Mouse (Mus musculus): ENCODE data around the gene B3gnt8. TPM values are rescaled to one million over a fixed set of nuclear protein-coding genes. Genes with fewer than 3 reads are reported as not detected.

Gene B3gnt8
- polyA plus RNA-seq, 1 experiment from 2014 or later = 2.5 TPM

DNA sequence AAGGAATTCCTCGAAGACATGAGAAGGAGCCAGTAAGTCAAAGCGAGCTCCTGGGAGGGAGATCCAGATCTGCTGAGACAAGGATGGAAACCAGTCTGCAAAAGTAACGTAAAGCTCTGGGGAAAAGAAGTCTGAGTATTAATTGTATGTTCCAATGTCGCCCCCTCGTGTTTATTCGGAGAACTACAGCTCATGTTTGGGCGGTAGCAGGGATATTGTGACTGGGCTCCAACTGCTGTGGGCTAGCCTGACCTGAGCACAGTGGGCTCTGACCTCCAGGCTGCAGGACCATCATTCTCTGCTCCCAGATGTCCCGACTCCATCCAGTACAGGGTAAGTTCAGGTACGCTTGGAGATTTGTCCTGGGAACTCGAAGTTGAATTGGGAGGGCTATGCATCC is 26.8 kb upstream of the B3gnt8 start:
- Histone ChIP-seq H3K4me3 (ENCODE audit: low read depth, low read length) (no peak overlapping the region), H3K4me2 (no peak overlapping the region), H3K27ac (ENCODE audit: low read depth, low read length) (no peak overlapping the region), H3K9me3 (replicated peaks; ENCODE audit: control insufficient read depth, low read length) (no peaks in the 10 kb centered on the region), H3K4me1 (ENCODE audit: control insufficient read depth, insufficient read depth, low read length) (no peaks in the 10 kb centered on the region), H3K27me3 (ENCODE audit: control insufficient read depth, insufficient read depth, low read length) (no peaks in the 10 kb centered on the region), H3K36me3 (ENCODE audit: control insufficient read depth, insufficient read depth, low read length) (no peaks in the 10 kb centered on the region), H3K9ac (ENCODE audit: low read depth, low read length) (no peak overlapping the region)
- no peak for ATAC-seq (replicated peaks; ENCODE audit: insufficient number of reproducible peaks, low FRiP score, low TSS enrichment)
- WGBS (ENCODE audit: insufficient replicate concordance) = 11% methylated on average over 10 of the region's 10 CpGs

GRCm38 (mm10) chr7:25600666-25601065 is 25.8 kb upstream of the B3gnt8 start:
- no peak for ATAC-seq (replicated peaks; ENCODE audit: insufficient number of reproducible peaks, low FRiP score, low TSS enrichment)
- no peak overlapping the region for H3K27ac ChIP-seq (ENCODE audit: low read depth, low read length)
- WGBS (ENCODE audit: insufficient replicate concordance) = 75% methylated on average over 11 of the region's 11 CpGs
- H3K4me1 ChIP-seq (ENCODE audit: control insufficient read depth, insufficient read depth, low read length) = no peaks in the 10 kb centered on the region
- no peak overlapping the region for H3K9ac ChIP-seq (ENCODE audit: low read depth, low read length)
- H3K36me3 ChIP-seq (ENCODE audit: control insufficient read depth, insufficient read depth, low read length) = no peaks in the 10 kb centered on the region
- no peak overlapping the region for H3K4me2 ChIP-seq
- no peak overlapping the region for H3K4me3 ChIP-seq (ENCODE audit: low read depth, low read length)
- H3K9me3 ChIP-seq (replicated peaks; ENCODE audit: control insufficient read depth, low read length) = no peaks in the 10 kb centered on the region
- H3K27me3 ChIP-seq (ENCODE audit: control insufficient read depth, insufficient read depth, low read length) = no peaks in the 10 kb centered on the region

DNA sequence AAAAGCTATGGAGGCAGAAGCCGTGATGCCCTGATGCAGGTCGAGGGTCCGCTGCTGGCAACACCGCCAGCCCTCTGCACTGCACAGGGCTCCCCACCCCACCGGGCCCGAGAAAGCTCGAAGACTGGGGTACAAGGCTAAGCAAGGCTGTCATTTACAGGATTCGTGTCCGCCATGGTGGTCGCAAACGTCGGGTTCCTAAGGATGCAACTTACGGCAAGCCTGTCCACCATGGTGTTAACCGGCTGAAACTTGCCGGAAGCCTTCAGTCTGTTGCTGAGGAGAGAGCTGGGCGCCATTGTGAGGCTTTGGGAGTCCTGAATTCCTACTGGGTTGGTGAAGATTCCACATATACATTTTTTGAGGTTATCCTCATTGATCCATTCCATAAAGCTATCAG is 25.1 kb upstream of the B3gnt8 start:
- Histone ChIP-seq H3K27me3 (ENCODE audit: control insufficient read depth, insufficient read depth, low read length) (no peaks in the 10 kb centered on the region), H3K9ac (ENCODE audit: low read depth, low read length) (no peak overlapping the region), H3K9me3 (replicated peaks; ENCODE audit: control insufficient read depth, low read length) (no peaks in the 10 kb centered on the region), H3K36me3 (ENCODE audit: control insufficient read depth, insufficient read depth, low read length) (no peaks in the 10 kb centered on the region), H3K4me1 (ENCODE audit: control insufficient read depth, insufficient read depth, low read length) (no peaks in the 10 kb centered on the region), H3K27ac (ENCODE audit: low read depth, low read length) (no peak overlapping the region), H3K4me2 (no peak overlapping the region), H3K4me3 (ENCODE audit: low read depth, low read length) (no peak overlapping the region)
- no peak for ATAC-seq (replicated peaks; ENCODE audit: insufficient number of reproducible peaks, low FRiP score, low TSS enrichment)
- 78% methylated on average over 16 of the region's 16 CpGs for WGBS (ENCODE audit: insufficient replicate concordance)

- Histone ChIP-seq H3K4me3 (ENCODE audit: low read depth, low read length) (no peak overlapping the region), H3K27me3 (ENCODE audit: control insufficient read depth, insufficient read depth, low read length) (no peaks in the 10 kb centered on the region), H3K27ac (ENCODE audit: low read depth, low read length) (no peak overlapping the region), H3K9ac (ENCODE audit: low read depth, low read length) (no peak overlapping the region), H3K4me1 (ENCODE audit: control insufficient read depth, insufficient read depth, low read length) (no peaks in the 10 kb centered on the region), H3K36me3 (ENCODE audit: control insufficient read depth, insufficient read depth, low read length) (no peaks in the 10 kb centered on the region), H3K4me2 (no peak overlapping the region), H3K9me3 (replicated peaks; ENCODE audit: control insufficient read depth, low read length) (no peaks in the 10 kb centered on the region)
- WGBS (ENCODE audit: insufficient replicate concordance) = 73% methylated on average over 4 of the region's 4 CpGs
- ATAC-seq (replicated peaks; ENCODE audit: insufficient number of reproducible peaks, low FRiP score, low TSS enrichment) = no peak
Observed at GRCm38 (mm10) chr7:25606625-25607063, 19.8 kb upstream of the B3gnt8 start.

- no peak for ATAC-seq (replicated peaks; ENCODE audit: insufficient number of reproducible peaks, low FRiP score, low TSS enrichment)
- WGBS (ENCODE audit: insufficient replicate concordance) = 79% methylated on average over 2 of the region's 2 CpGs
- no peak overlapping the region for H3K4me2 ChIP-seq
- no peak overlapping the region for H3K4me3 ChIP-seq (ENCODE audit: low read depth, low read length)
- H3K27ac ChIP-seq (ENCODE audit: low read depth, low read length) = no peak overlapping the region
- no peaks in the 10 kb centered on the region for H3K9me3 ChIP-seq (replicated peaks; ENCODE audit: control insufficient read depth, low read length)
- H3K27me3 ChIP-seq (ENCODE audit: control insufficient read depth, insufficient read depth, low read length) = no peaks in the 10 kb centered on the region
- H3K9ac ChIP-seq (ENCODE audit: low read depth, low read length) = no peak overlapping the region
- H3K4me1 ChIP-seq (ENCODE audit: control insufficient read depth, insufficient read depth, low read length) = no peaks in the 10 kb centered on the region
- no peaks in the 10 kb centered on the region for H3K36me3 ChIP-seq (ENCODE audit: control insufficient read depth, insufficient read depth, low read length)
Observed at GRCm38 (mm10) chr7:25607196-25607595, 19.3 kb upstream of the B3gnt8 start.

DNA sequence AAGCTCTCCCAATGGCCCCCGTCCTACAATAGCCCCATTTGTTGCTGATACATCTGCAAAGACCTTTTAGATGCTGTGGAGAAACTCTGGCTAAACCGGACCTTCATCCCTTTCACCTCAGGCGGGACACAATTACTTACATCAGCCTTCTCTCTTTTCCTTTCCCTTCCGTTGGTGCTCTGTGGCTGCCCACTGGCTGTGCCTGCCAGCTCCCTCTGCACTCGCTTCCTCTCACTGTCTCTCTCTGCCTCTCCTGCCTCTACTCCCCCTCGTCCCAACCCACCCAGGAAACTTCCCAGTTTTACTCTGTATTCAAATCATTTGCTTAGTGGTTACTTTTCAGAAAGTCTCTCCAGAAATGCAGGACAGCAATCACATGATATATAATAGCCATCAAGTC is 16.4 kb upstream of the B3gnt8 start:
- 32% methylated on average over 6 of the region's 6 CpGs for WGBS (ENCODE audit: insufficient replicate concordance)
- Histone ChIP-seq H3K36me3 (ENCODE audit: control insufficient read depth, insufficient read depth, low read length) (no peaks in the 10 kb centered on the region), H3K4me2 (no peak overlapping the region), H3K27me3 (ENCODE audit: control insufficient read depth, insufficient read depth, low read length) (no peaks in the 10 kb centered on the region), H3K4me3 (ENCODE audit: low read depth, low read length) (no peak overlapping the region), H3K27ac (ENCODE audit: low read depth, low read length) (no peak overlapping the region), H3K9ac (ENCODE audit: low read depth, low read length) (no peak overlapping the region), H3K9me3 (replicated peaks; ENCODE audit: control insufficient read depth, low read length) (no peaks in the 10 kb centered on the region), H3K4me1 (ENCODE audit: control insufficient read depth, insufficient read depth, low read length) (no peaks in the 10 kb centered on the region)
- ATAC-seq (replicated peaks; ENCODE audit: insufficient number of reproducible peaks, low FRiP score, low TSS enrichment) = no peak

GRCm38 (mm10) chr7:25611501-25611900 is 15.0 kb upstream of the B3gnt8 start:
- 43% methylated on average over 7 of the region's 7 CpGs for WGBS (ENCODE audit: insufficient replicate concordance)
- Histone ChIP-seq H3K27ac (ENCODE audit: low read depth, low read length) (no peak overlapping the region), H3K4me2 (no peak overlapping the region), H3K36me3 (ENCODE audit: control insufficient read depth, insufficient read depth, low read length) (no peaks in the 10 kb centered on the region), H3K9ac (ENCODE audit: low read depth, low read length) (no peak overlapping the region), H3K4me1 (ENCODE audit: control insufficient read depth, insufficient read depth, low read length) (no peaks in the 10 kb centered on the region), H3K27me3 (ENCODE audit: control insufficient read depth, insufficient read depth, low read length) (no peaks in the 10 kb centered on the region), H3K9me3 (replicated peaks; ENCODE audit: control insufficient read depth, low read length) (no peaks in the 10 kb centered on the region), H3K4me3 (ENCODE audit: low read depth, low read length) (no peak overlapping the region)
- ATAC-seq (replicated peaks; ENCODE audit: insufficient number of reproducible peaks, low FRiP score, low TSS enrichment) = no peak

- 85% methylated on average over 5 of the region's 5 CpGs for WGBS (ENCODE audit: insufficient replicate concordance)
- no peak for ATAC-seq (replicated peaks; ENCODE audit: insufficient number of reproducible peaks, low FRiP score, low TSS enrichment)
- H3K4me1 ChIP-seq (ENCODE audit: control insufficient read depth, insufficient read depth, low read length) = no peaks in the 10 kb centered on the region
- no peak overlapping the region for H3K4me3 ChIP-seq (ENCODE audit: low read depth, low read length)
- H3K4me2 ChIP-seq = no peak overlapping the region
- H3K27ac ChIP-seq (ENCODE audit: low read depth, low read length) = no peak overlapping the region
- H3K9ac ChIP-seq (ENCODE audit: low read depth, low read length) = no peak overlapping the region
- H3K36me3 ChIP-seq (ENCODE audit: control insufficient read depth, insufficient read depth, low read length) = no peaks in the 10 kb centered on the region
- H3K27me3 ChIP-seq (ENCODE audit: control insufficient read depth, insufficient read depth, low read length) = no peaks in the 10 kb centered on the region
- H3K9me3 ChIP-seq (replicated peaks; ENCODE audit: control insufficient read depth, low read length) = no peaks in the 10 kb centered on the region
Observed at GRCm38 (mm10) chr7:25614086-25614485, 12.4 kb upstream of the B3gnt8 start.

- no peaks in the 10 kb centered on the region for H3K9me3 ChIP-seq (replicated peaks; ENCODE audit: control insufficient read depth, low read length)
- H3K27me3 ChIP-seq (ENCODE audit: control insufficient read depth, insufficient read depth, low read length) = no peaks in the 10 kb centered on the region
- WGBS (ENCODE audit: insufficient replicate concordance) = 62% methylated on average over 21 of the region's 21 CpGs
- H3K36me3 ChIP-seq (ENCODE audit: control insufficient read depth, insufficient read depth, low read length) = no peaks in the 10 kb centered on the region
- H3K4me2 ChIP-seq = no peak overlapping the region
- no peak overlapping the region for H3K27ac ChIP-seq (ENCODE audit: low read depth, low read length)
- peaks cover 4% of the 10 kb centered on the region; the same call in 1 of the 2 replicates for H3K4me1 ChIP-seq (ENCODE audit: control insufficient read depth, insufficient read depth, low read length)
- H3K4me3 ChIP-seq (ENCODE audit: low read depth, low read length) = no peak overlapping the region
- no peak for ATAC-seq (replicated peaks; ENCODE audit: insufficient number of reproducible peaks, low FRiP score, low TSS enrichment)
- no peak overlapping the region for H3K9ac ChIP-seq (ENCODE audit: low read depth, low read length)
Observed at GRCm38 (mm10) chr7:25614831-25615705, 11.4 kb upstream of the B3gnt8 start.

Data from heart, embryonic 11.5 days (tissue).